Comparison of ENCODE assay signal across 8 mouse cellular contexts in genomic region chr17:56510970-56511706, GRCm38 (mm10). TPM values are rescaled to one million over a fixed set of nuclear protein-coding genes. Genes with fewer than 3 reads are reported as not detected.
DNase-seq lines count a peak whose midpoint lies in the region; ATAC-seq and TF ChIP-seq lines count a peak whose summit lies in the region.

No protein-coding gene starts in this region.

- ATAC-seq in hindbrain, embryonic 14.5 days (ENCODE audit: low FRiP score), result no peak
- ATAC-seq in neural tube, embryonic 12.5 days (ENCODE audit: low FRiP score, low read depth), result no peak

- 6% methylated on average over 60 of the region's 60 CpGs for WGBS in hindbrain, embryonic 14.5 days
- 6% methylated on average over 60 of the region's 60 CpGs for WGBS in neural tube, embryonic 12.5 days
- WGBS in kidney, adult 2 months, result 4% methylated on average over 59 of the region's 60 CpGs

- TF ChIP-seq CTCF in kidney, adult 2 months (conservative IDR thresholded peaks at IDR 0.05; ENCODE audit: insufficient read depth, insufficient read length, low read depth, low read length), result no peak

- no peak for TF ChIP-seq POLR2A in kidney, adult 2 months (IDR thresholded peaks at IDR 0.05; ENCODE audit: low read depth, low read length)

- H3K4me3 ChIP-seq in hindbrain, embryonic 14.5 days (replicated peaks; ENCODE audit: low read length), result peak overlapping the region; percentile 23
- peak overlapping the region; percentile 21 for H3K4me3 ChIP-seq in neural tube, embryonic 12.5 days
- no peak overlapping the region for H3K4me3 ChIP-seq in kidney, adult 2 months (ENCODE audit: insufficient read depth, low read depth, low read length)

- peaks cover 31% of the 10 kb centered on the region for H3K27me3 ChIP-seq in hindbrain, embryonic 14.5 days (ENCODE audit: control insufficient read depth, insufficient read depth, low read length)
- H3K27me3 ChIP-seq in neural tube, embryonic 12.5 days (replicated peaks), result peaks cover 44% of the 10 kb centered on the region
- H3K27me3 ChIP-seq in kidney, adult 2 months (replicated peaks; ENCODE audit: control insufficient read depth, insufficient read depth, low read length), result no peaks in the 10 kb centered on the region

- peaks cover 22% of the 10 kb centered on the region for H3K4me1 ChIP-seq in hindbrain, embryonic 14.5 days (replicated peaks; ENCODE audit: control insufficient read depth, insufficient read depth, low read length)
- peaks cover 52% of the 10 kb centered on the region for H3K4me1 ChIP-seq in neural tube, embryonic 12.5 days
- no peaks in the 10 kb centered on the region for H3K4me1 ChIP-seq in kidney, adult 2 months (ENCODE audit: control insufficient read depth, insufficient read depth, low read length)

- 0 out of 2 replicates have a peak overlapping the region, but pooled peaks have one; percentile 13 for H3K9ac ChIP-seq in hindbrain, embryonic 14.5 days
- H3K9ac ChIP-seq in neural tube, embryonic 12.5 days, result 0 out of 2 replicates have a peak overlapping the region, but pooled peaks have one; percentile 21

- peak; percentile 28 to 40 for DNase-seq in kidney, postnatal 4 days
- DNase-seq in kidney, adult 18-20 months, result no peak
- peak; percentile 47 to 48 for DNase-seq in cerebellum, postnatal 25 days
- peak; percentile 24 for DNase-seq in hindbrain, embryonic 14.5 days (ENCODE audit: low spot score)
- no peak for DNase-seq in adrenal gland, postnatal 36 days
- no peak for DNase-seq in gastrocnemius, postnatal 25 days
- no peak for DNase-seq in kidney, adult 2 months

- no peak overlapping the region for H3K27ac ChIP-seq in hindbrain, embryonic 14.5 days
- no peak overlapping the region for H3K27ac ChIP-seq in neural tube, embryonic 12.5 days
- H3K27ac ChIP-seq in kidney, adult 2 months (ENCODE audit: insufficient read depth, low read depth, low read length), result no peak overlapping the region

- H3K4me2 ChIP-seq in hindbrain, embryonic 14.5 days (replicated peaks), result peak overlapping the region; percentile 41
- H3K4me2 ChIP-seq in neural tube, embryonic 12.5 days (replicated peaks), result peak overlapping the region; percentile 46

- H3K9me3 ChIP-seq in hindbrain, embryonic 14.5 days (ENCODE audit: control insufficient read depth, low read length), result no peaks in the 10 kb centered on the region
- H3K9me3 ChIP-seq in neural tube, embryonic 12.5 days, result no peaks in the 10 kb centered on the region

- H3K36me3 ChIP-seq in hindbrain, embryonic 14.5 days (replicated peaks; ENCODE audit: control insufficient read depth, insufficient read depth), result no peaks in the 10 kb centered on the region
- no peaks in the 10 kb centered on the region for H3K36me3 ChIP-seq in neural tube, embryonic 12.5 days
- no peaks in the 10 kb centered on the region for H3K36me3 ChIP-seq in kidney, adult 2 months (ENCODE audit: control insufficient read depth, insufficient read depth, low read length)

RNA-seq across cellular contexts. Expression of gene Znrf4, which starts 1.1 kb away (rescaled TPM):
- not detected in 2 replicates for polyA plus RNA-seq in hindbrain, embryonic 14.5 days (2014; fragmentation: Nextera tagmentation; extraction: Ambion mirVana)
- polyA plus RNA-seq in neural tube, embryonic 12.5 days (2016; fragmentation: Nextera tagmentation; extraction: Ambion mirVana), result not detected in 2 replicates
- not detected for total RNA-seq in adrenal gland, postnatal 36 days (2021)
- not detected for total RNA-seq in gastrocnemius, postnatal 25 days (2021)
- polyA plus RNA-seq in kidney, adult 2 months (2012; rRNA removed), result 0.17 and 0.52 TPM in 2 replicates

RNA-seq across cellular contexts. Expression of gene Ptprs, which starts 34.9 kb away (rescaled TPM):
- polyA plus RNA-seq in hindbrain, embryonic 14.5 days (2014; fragmentation: Nextera tagmentation; extraction: Ambion mirVana), result 272 and 276 TPM in 2 replicates
- polyA plus RNA-seq in neural tube, embryonic 12.5 days (2016; fragmentation: Nextera tagmentation; extraction: Ambion mirVana), result 294 and 314 TPM in 2 replicates
- 100 to 1,000 TPM; 157 to 172 TPM for total RNA-seq in adrenal gland, postnatal 36 days (2021)
- total RNA-seq in gastrocnemius, postnatal 25 days (2021), result 10 to 100 TPM; 37.7 to 39.6 TPM
- 38.8 and 48.0 TPM in 2 replicates for polyA plus RNA-seq in kidney, adult 2 months (2012; rRNA removed)

RNA-seq across cellular contexts. Expression of gene Gm20219, which starts 43.0 kb away (rescaled TPM):
- 0.65 and 1.3 TPM in 2 replicates for polyA plus RNA-seq in hindbrain, embryonic 14.5 days (2014; fragmentation: Nextera tagmentation; extraction: Ambion mirVana)
- 1.1 and 1.4 TPM in 2 replicates for polyA plus RNA-seq in neural tube, embryonic 12.5 days (2016; fragmentation: Nextera tagmentation; extraction: Ambion mirVana)
- 1 to 10 TPM in 1 of 2 experiments, under 1 TPM in 1; 0.95 to 1.6 TPM for total RNA-seq in adrenal gland, postnatal 36 days (2021)
- total RNA-seq in gastrocnemius, postnatal 25 days (2021), result under 1 TPM; 0.43 to 0.78 TPM
- polyA plus RNA-seq in kidney, adult 2 months (2012; rRNA removed), result 1.7 and 2.1 TPM in 2 replicates

Comparison
In these comparisons a context has a peak if more than half of its experiments do, and no peak if none do; other contexts are left out.
1. DNase-seq: peak in kidney, postnatal 4 days (2 of 2), cerebellum, postnatal 25 days (2 of 2) and hindbrain, embryonic 14.5 days (single experiment); none in kidney, adult 18-20 months (single experiment), adrenal gland, postnatal 36 days (0 of 2), gastrocnemius, postnatal 25 days (single experiment) and kidney, adult 2 months (single experiment).